Mouse (Mus musculus): Measurements from ENCODE around the gene Gtsf1. TPM values are rescaled to one million over a fixed set of nuclear protein-coding genes. Genes with fewer than 3 reads are reported as not detected.

The Gtsf1 gene
- polyA plus RNA-seq, 1 experiment, result 0.71 TPM

DNA sequence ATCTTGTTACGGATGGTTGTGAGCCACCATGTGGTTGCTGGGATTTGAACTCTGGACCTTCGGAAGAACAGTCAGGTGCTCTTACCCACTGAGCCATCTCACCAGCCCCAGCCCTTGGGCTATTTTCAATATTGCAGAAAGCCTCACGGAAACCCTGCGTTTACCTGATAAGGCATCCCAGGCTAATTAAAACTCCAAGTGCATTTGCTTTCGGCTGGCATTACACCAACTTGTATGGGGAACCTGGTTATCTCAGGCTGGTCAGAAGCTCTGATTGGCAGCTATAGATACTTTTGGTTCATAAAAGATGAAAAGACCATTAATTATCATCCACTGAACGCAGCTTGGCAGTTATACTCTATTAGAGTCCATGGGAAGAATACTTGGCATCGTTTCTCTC, 67.9 kb downstream of the Gtsf1 start:
- Histone ChIP-seq H3K4me2 (ENCODE audit: low read depth) (no peak overlapping the region), H3ac (ENCODE audit: control insufficient read depth, insufficient read length) (no peak overlapping the region), H3K36me3 (ENCODE audit: control insufficient read depth, insufficient read depth) (peaks cover 5% of the 10 kb centered on the region), H3K79me2 (ENCODE audit: control insufficient read depth, insufficient read depth) (peaks cover 77% of the 10 kb centered on the region), H3K27me3 (ENCODE audit: control insufficient read depth, insufficient read depth, insufficient read length) (no peaks in the 10 kb centered on the region), H3K4me3 (no peak overlapping the region)
- no peak for TF ChIP-seq MAX (IDR thresholded peaks at IDR 0.05; ENCODE audit: low read depth)
- no peak for TF ChIP-seq CEBPB (IDR thresholded peaks at IDR 0.05; ENCODE audit: insufficient read depth, poor library complexity, severe bottlenecking)
- TF ChIP-seq E2F4 (IDR thresholded peaks at IDR 0.05; ENCODE audit: insufficient read depth), result no peak
- no peak for TF ChIP-seq SRF (IDR thresholded peaks at IDR 0.05; ENCODE audit: control insufficient read depth, insufficient read length, low read depth)
- no peak for TF ChIP-seq TCF3 (IDR thresholded peaks at IDR 0.05; ENCODE audit: insufficient read length, low read depth)
- no peak for TF ChIP-seq POLR2AphosphoS2 (IDR thresholded peaks at IDR 0.05; ENCODE audit: insufficient read length, low read depth)
- TF ChIP-seq USF1 (IDR thresholded peaks at IDR 0.05; ENCODE audit: low read depth), result no peak
- TF ChIP-seq POLR2A (IDR thresholded peaks at IDR 0.05; ENCODE audit: insufficient read length, low read depth), result no peak
- TF ChIP-seq MYOD1 (IDR thresholded peaks at IDR 0.05; ENCODE audit: control insufficient read depth in 1 of 3, insufficient read length in 2 of 3, low read depth in 2 of 3), result no peak

- no peak overlapping the region for H3K4me3 ChIP-seq
- peak overlapping the region; percentile 8 for H3K4me2 ChIP-seq (ENCODE audit: low read depth)
- peaks cover 83% of the 10 kb centered on the region for H3K79me2 ChIP-seq (ENCODE audit: control insufficient read depth, insufficient read depth)
- H3ac ChIP-seq (ENCODE audit: control insufficient read depth, insufficient read length), result no peak overlapping the region
- H3K36me3 ChIP-seq (ENCODE audit: control insufficient read depth, insufficient read depth), result peaks cover 14% of the 10 kb centered on the region
- no peaks in the 10 kb centered on the region for H3K27me3 ChIP-seq (ENCODE audit: control insufficient read depth, insufficient read depth, insufficient read length)
- no peak for TF ChIP-seq CEBPB (IDR thresholded peaks at IDR 0.05; ENCODE audit: insufficient read depth, poor library complexity, severe bottlenecking)
- no peak for TF ChIP-seq TCF12 (IDR thresholded peaks at IDR 0.05; ENCODE audit: insufficient read depth, poor library complexity, severe bottlenecking)
- no peak for TF ChIP-seq POLR2A (IDR thresholded peaks at IDR 0.05; ENCODE audit: insufficient read length, low read depth)
- no peak for TF ChIP-seq E2F4 (IDR thresholded peaks at IDR 0.05; ENCODE audit: insufficient read depth)
- TF ChIP-seq USF1 (IDR thresholded peaks at IDR 0.05; ENCODE audit: low read depth), result no peak
- no peak for TF ChIP-seq MYOG (IDR thresholded peaks at IDR 0.05; ENCODE audit: control insufficient read depth in 1 of 3, insufficient read depth in 1 of 3, insufficient read length in 2 of 3, low read depth in 2 of 3)
- no peak for TF ChIP-seq SRF (IDR thresholded peaks at IDR 0.05; ENCODE audit: control insufficient read depth, insufficient read length, low read depth)
- no peak for TF ChIP-seq REST (IDR thresholded peaks at IDR 0.05; ENCODE audit: insufficient read depth, insufficient read length)
- TF ChIP-seq TCF3 (IDR thresholded peaks at IDR 0.05; ENCODE audit: insufficient read length, low read depth), result no peak
- no peak for TF ChIP-seq POLR2AphosphoS2 (IDR thresholded peaks at IDR 0.05; ENCODE audit: insufficient read length, low read depth)
- no peak for TF ChIP-seq MYOD1 (IDR thresholded peaks at IDR 0.05; ENCODE audit: control insufficient read depth in 1 of 3, insufficient read length in 2 of 3, low read depth in 2 of 3)
- no peak for TF ChIP-seq MAX (IDR thresholded peaks at IDR 0.05; ENCODE audit: low read depth)
These were observed 69.0 kb downstream of the Gtsf1 start for GRCm38 (mm10) chr15:103361269-103361668.

DNA sequence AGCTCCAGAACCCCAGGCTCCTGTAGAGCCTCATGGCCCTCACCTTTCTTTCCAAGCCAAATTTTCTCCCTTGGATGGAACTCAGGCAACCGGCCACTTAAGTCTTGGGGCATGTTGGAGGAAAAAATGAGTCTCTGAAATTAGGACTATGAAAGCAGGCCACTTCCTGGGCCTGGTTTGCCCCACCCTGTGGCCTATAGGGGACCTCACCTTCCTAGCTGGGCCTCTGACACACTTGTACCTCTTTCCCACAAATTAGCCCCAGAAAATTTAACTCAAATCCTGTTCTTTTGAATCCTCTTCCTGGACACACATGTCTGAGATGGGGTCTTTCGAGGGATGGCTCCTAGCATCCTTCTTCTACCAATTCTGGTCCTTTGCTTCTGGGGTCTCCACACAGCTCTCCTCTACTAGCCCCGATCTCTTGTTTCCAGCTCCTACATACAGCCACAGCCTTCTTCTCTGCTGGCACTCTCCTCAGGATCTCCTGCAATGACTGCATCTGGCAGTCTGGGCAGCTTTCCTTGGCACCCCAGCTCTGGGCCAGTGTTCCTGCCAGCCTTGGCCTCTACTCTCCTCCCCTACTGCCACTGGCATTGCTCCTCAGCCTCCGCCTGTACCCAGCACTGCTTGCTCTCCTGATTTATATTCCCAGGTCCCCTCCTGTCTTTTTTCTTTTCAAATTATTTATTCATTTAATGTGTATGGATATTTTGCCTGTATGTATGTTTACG, 70.2 kb downstream of the Gtsf1 start:
- peak overlapping the region; percentile 78 for H3K4me2 ChIP-seq (ENCODE audit: low read depth)
- TF ChIP-seq POLR2A (IDR thresholded peaks at IDR 0.05; ENCODE audit: insufficient read length, low read depth), result peak; percentile 30
- peak in 1 of 3 experiments; percentile 5 for TF ChIP-seq MYOD1 (IDR thresholded peaks at IDR 0.05; ENCODE audit: control insufficient read depth in 1 of 3, insufficient read length in 2 of 3, low read depth in 2 of 3)
- no peak for TF ChIP-seq CEBPB (IDR thresholded peaks at IDR 0.05; ENCODE audit: insufficient read depth, poor library complexity, severe bottlenecking)
- peaks cover 71% of the 10 kb centered on the region for H3K79me2 ChIP-seq (ENCODE audit: control insufficient read depth, insufficient read depth)
- H3K36me3 ChIP-seq (ENCODE audit: control insufficient read depth, insufficient read depth), result peaks cover 26% of the 10 kb centered on the region
- no peak overlapping the region for H3K4me3 ChIP-seq
- no peak overlapping the region for H3ac ChIP-seq (ENCODE audit: control insufficient read depth, insufficient read length)
- H3K27me3 ChIP-seq (ENCODE audit: control insufficient read depth, insufficient read depth, insufficient read length), result no peaks in the 10 kb centered on the region

DNA sequence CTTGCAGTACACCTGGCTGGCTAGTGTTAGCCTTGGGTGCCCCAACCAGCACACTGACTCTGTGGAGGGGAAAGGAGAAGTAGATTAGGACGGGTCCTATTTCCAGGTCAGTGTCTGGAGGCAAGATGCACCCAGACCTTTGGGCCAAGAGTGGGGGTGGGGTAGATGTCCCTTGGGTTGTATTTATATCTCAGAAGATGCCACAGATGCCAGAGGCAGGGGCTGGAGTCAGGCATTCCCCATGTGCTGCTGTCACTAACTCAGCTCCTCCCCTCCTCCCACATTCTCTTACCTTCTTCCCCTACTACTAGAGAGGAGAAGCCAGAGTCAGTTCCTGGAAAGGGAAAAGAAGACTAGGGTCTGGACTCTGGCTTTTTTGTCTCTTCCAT, 71.2 kb downstream of the Gtsf1 start:
- no peak overlapping the region for H3ac ChIP-seq (ENCODE audit: control insufficient read depth, insufficient read length)
- TF ChIP-seq REST (IDR thresholded peaks at IDR 0.05; ENCODE audit: insufficient read depth, insufficient read length), result no peak
- TF ChIP-seq E2F4 (IDR thresholded peaks at IDR 0.05; ENCODE audit: insufficient read depth), result no peak
- TF ChIP-seq USF1 (IDR thresholded peaks at IDR 0.05; ENCODE audit: low read depth), result no peak
- no peak for TF ChIP-seq POLR2A (IDR thresholded peaks at IDR 0.05; ENCODE audit: insufficient read length, low read depth)
- peak; percentile 95 to 96 (median 96) for TF ChIP-seq MYOD1 (IDR thresholded peaks at IDR 0.05; ENCODE audit: control insufficient read depth in 1 of 3, insufficient read length in 2 of 3, low read depth in 2 of 3)
- TF ChIP-seq POLR2AphosphoS2 (IDR thresholded peaks at IDR 0.05; ENCODE audit: insufficient read length, low read depth), result no peak
- no peak for TF ChIP-seq SRF (IDR thresholded peaks at IDR 0.05; ENCODE audit: control insufficient read depth, insufficient read length, low read depth)
- peak; percentile 70 for TF ChIP-seq TCF3 (IDR thresholded peaks at IDR 0.05; ENCODE audit: insufficient read length, low read depth)
- no peak for TF ChIP-seq MAX (IDR thresholded peaks at IDR 0.05; ENCODE audit: low read depth)
- TF ChIP-seq TCF12 (IDR thresholded peaks at IDR 0.05; ENCODE audit: insufficient read depth, poor library complexity, severe bottlenecking), result peak; percentile 63
- no peak for TF ChIP-seq CEBPB (IDR thresholded peaks at IDR 0.05; ENCODE audit: insufficient read depth, poor library complexity, severe bottlenecking)
- peak in 1 of 3 experiments; percentile 57 for TF ChIP-seq MYOG (IDR thresholded peaks at IDR 0.05; ENCODE audit: control insufficient read depth in 1 of 3, insufficient read depth in 1 of 3, insufficient read length in 2 of 3, low read depth in 2 of 3)
- peaks cover 35% of the 10 kb centered on the region for H3K36me3 ChIP-seq (ENCODE audit: control insufficient read depth, insufficient read depth)
- H3K79me2 ChIP-seq (ENCODE audit: control insufficient read depth, insufficient read depth), result peaks cover 62% of the 10 kb centered on the region
- H3K4me3 ChIP-seq, result no peak overlapping the region
- H3K27me3 ChIP-seq (ENCODE audit: control insufficient read depth, insufficient read depth, insufficient read length), result no peaks in the 10 kb centered on the region
- H3K4me2 ChIP-seq (ENCODE audit: low read depth), result peak overlapping the region; percentile 78
